ENCODE assay signal across 27 mouse cellular contexts in genomic region chr7:110309246-110309645, GRCm38 (mm10).
A peak's percentile ranks its signal among the peaks of the same experiment; 100 is the strongest.
DNase-seq lines count a peak whose midpoint lies in the region; ATAC-seq and TF ChIP-seq lines count a peak whose summit lies in the region.
"Had no signal": no experiment of that assay in that cellular context is flagged by ENCODE, and none has a peak within 500 bp of the region (broad histone marks: within the 10 kb centered on the region; RNA-seq: fewer than 3 reads in every experiment).

No protein-coding gene starts in this region.

- no peak for TF ChIP-seq POLR2A in cerebellum, adult 2 months (IDR thresholded peaks at IDR 0.05; ENCODE audit: borderline replicate concordance, insufficient read depth, low read length)

- no peaks in the 10 kb centered on the region for H3K27me3 ChIP-seq in cerebellum, adult 2 months (ENCODE audit: control insufficient read depth, insufficient read depth, low read length)
- H3K27me3 ChIP-seq: CH12.LX; forebrain, embryonic 13.5 days; heart, embryonic 13.5 days; hindbrain, embryonic 12.5 days; intestine, embryonic 15.5 days; Patski had no signal

- H3K27ac ChIP-seq in cerebellum, adult 2 months (ENCODE audit: insufficient read depth, low read length) = no peak overlapping the region
- H3K27ac ChIP-seq: forebrain, embryonic 10.5 days; forebrain, embryonic 13.5 days; heart, adult 2 months; heart, embryonic 10.5 days; heart, embryonic 13.5 days; hindbrain, embryonic 12.5 days; intestine, embryonic 15.5 days had no signal

- WGBS in cerebellum, adult 2 months = 19% methylated on average over 8 of the region's 8 CpGs

- H3K4me3 ChIP-seq in cerebellum, adult 2 months (replicated peaks; ENCODE audit: insufficient read depth, low read depth, low read length) = no peak overlapping the region
- H3K4me3 ChIP-seq: forebrain, embryonic 10.5 days; forebrain, embryonic 13.5 days; heart, adult 2 months; heart, embryonic 10.5 days; heart, embryonic 13.5 days; hindbrain, embryonic 12.5 days; intestine, embryonic 15.5 days had no signal

- no peak for TF ChIP-seq CTCF in cerebellum, adult 2 months (IDR thresholded peaks at IDR 0.05; ENCODE audit: borderline replicate concordance, insufficient read depth, low read depth, low read length)

- ATAC-seq in cerebellum, adult (ENCODE audit: insufficient number of reproducible peaks, low FRiP score, low TSS enrichment) = no peak
- ATAC-seq: forebrain, embryonic 13.5 days; forebrain, embryonic 16.5 days; hindbrain, embryonic 16.5 days; intestine, embryonic 15.5 days; Patski had no signal

- intact Hi-C loops in left cerebral cortex, postnatal 4 days (cut with DNase I) = no loop called here
- intact Hi-C loops in left cerebral cortex, postnatal 14 days (cut with DNase I) = no loop called here

- peaks cover 3% of the 10 kb centered on the region for H3K4me1 ChIP-seq in cerebellum, adult 2 months (ENCODE audit: control insufficient read depth, insufficient read depth, low read length)
- H3K4me1 ChIP-seq: forebrain, embryonic 13.5 days; heart, embryonic 13.5 days; hindbrain, embryonic 12.5 days; intestine, embryonic 15.5 days had no signal

- peak; percentile 45 to 56 for DNase-seq in cerebellum, adult 2 months
- DNase-seq in cerebellum, postnatal 14 days = peak; percentile 70 to 78
- DNase-seq in cerebellum, adult 9-10 months = no peak
- peak; percentile 28 for DNase-seq in left cerebral cortex, postnatal 4 days
- DNase-seq in left cerebral cortex, postnatal 14 days (ENCODE audit: low spot score in 2 of 2) = no peak
- DNase-seq in cerebellum, postnatal 36 days = peak; percentile 47 to 54
- DNase-seq: adrenal gland, postnatal 10 days; adrenal gland, postnatal 36 days; B cell, adult 2 months; gastrocnemius, postnatal 10 days; gastrocnemius, postnatal 36 days; heart, adult 2 months; heart, postnatal 14 days; heart, postnatal 4 days; kidney, adult 11 months; kidney, adult 8-10 months had no signal

Comparison
In these comparisons a context has a peak if more than half of its experiments do, and no peak if none do; other contexts are left out.
1. DNase-seq: peak in cerebellum, adult 2 months (2 of 2), cerebellum, postnatal 14 days (2 of 2), left cerebral cortex, postnatal 4 days (single experiment) and cerebellum, postnatal 36 days (2 of 2); none in cerebellum, adult 9-10 months (single experiment) and left cerebral cortex, postnatal 14 days (0 of 2).